Mouse (Mus musculus) c-Kit-positive CD71-positive TER-119-positive erythroid progenitor cells, embryonic 14.5 days (primary cell): Measurements from ENCODE around the gene Dusp28.

Source experiments
- DNase-seq: peaks from one replicate; pipeline ENCODE4 v3.0.0-alpha.2; 2013; ENCODE audit warnings: low spot score

The Dusp28 gene

GRCm38 (mm10) chr1:92906779-92907631, at the start of gene Dusp28:
TSS of gene Dusp28 (plus strand) at chr1:92906981.
- DNase-seq, result peak; percentile 86

GRCm38 (mm10) chr1:92861503-92861902, 45.3 kb upstream of the Dusp28 start:
- DNase-seq, result no peak

- no peak for DNase-seq
These were observed 43.5 kb upstream of the Dusp28 start for GRCm38 (mm10) chr1:92863268-92863667.

- no peak for DNase-seq
These were observed 40.6 kb upstream of the Dusp28 start for GRCm38 (mm10) chr1:92866170-92866569.

- no peak for DNase-seq
These were observed 36.8 kb upstream of the Dusp28 start for GRCm38 (mm10) chr1:92869985-92870384.

- no peak for DNase-seq
These were observed 34.1 kb upstream of the Dusp28 start for GRCm38 (mm10) chr1:92872666-92873065.

GRCm38 (mm10) chr1:92874011-92874410, 32.8 kb upstream of the Dusp28 start:
- DNase-seq, result no peak

- no peak for DNase-seq
These were observed 31.2 kb upstream of the Dusp28 start for GRCm38 (mm10) chr1:92875360-92876111.

GRCm38 (mm10) chr1:92877431-92877978, 29.3 kb upstream of the Dusp28 start:
- no peak for DNase-seq

- no peak for DNase-seq
These were observed 28.6 kb upstream of the Dusp28 start for GRCm38 (mm10) chr1:92878066-92878741.

- no peak for DNase-seq
These were observed 27.5 kb upstream of the Dusp28 start for GRCm38 (mm10) chr1:92879266-92879665.

- no peak for DNase-seq
These were observed 26.7 kb upstream of the Dusp28 start for GRCm38 (mm10) chr1:92880101-92880500.

GRCm38 (mm10) chr1:92881982-92882381, 24.8 kb upstream of the Dusp28 start:
- no peak for DNase-seq

- DNase-seq, result no peak
These were observed 17.7 kb upstream of the Dusp28 start for GRCm38 (mm10) chr1:92888901-92889655.

GRCm38 (mm10) chr1:92892791-92893190, 14.0 kb upstream of the Dusp28 start:
- no peak for DNase-seq

- no peak for DNase-seq
These were observed 12.9 kb upstream of the Dusp28 start for GRCm38 (mm10) chr1:92893896-92894295.

GRCm38 (mm10) chr1:92895089-92895488, 11.7 kb upstream of the Dusp28 start:
- DNase-seq, result peak; percentile 58

GRCm38 (mm10) chr1:92902786-92903185, 4.0 kb upstream of the Dusp28 start, which contains the start of gene Ankmy1:
TSS of gene Ankmy1 (minus strand) at chr1:92902906.
- DNase-seq, result no peak

GRCm38 (mm10) chr1:92903627-92904026, 3.2 kb upstream of the Dusp28 start:
- DNase-seq, result no peak

- DNase-seq, result no peak
These were observed 974 bp upstream of the Dusp28 start for GRCm38 (mm10) chr1:92905703-92906310.
